Mouse (Mus musculus): ENCODE results near the gene Ssrp1. TPM values are rescaled to one million over a fixed set of nuclear protein-coding genes. Genes with fewer than 3 reads are reported as not detected.
A peak's percentile ranks its signal among the peaks of the same experiment; 100 is the strongest.

The Ssrp1 gene
- polyA plus RNA-seq (2016; fragmentation: Nextera tagmentation; extraction: Ambion mirVana) = 421 and 433 TPM in 2 replicates

- DNase-seq (ENCODE audit: low spot score) = peak; percentile 96
- WGBS = 1% methylated on average over 66 of the region's 66 CpGs
These were observed at the start of gene Ssrp1, which contains the start of gene P2rx3 for GRCm38 (mm10) chr2:85037047-85038026. Gene Ssrp1, plus strand, starts transcription at chr2:85037234. Gene P2rx3, minus strand, starts transcription at chr2:85037462.

DNA sequence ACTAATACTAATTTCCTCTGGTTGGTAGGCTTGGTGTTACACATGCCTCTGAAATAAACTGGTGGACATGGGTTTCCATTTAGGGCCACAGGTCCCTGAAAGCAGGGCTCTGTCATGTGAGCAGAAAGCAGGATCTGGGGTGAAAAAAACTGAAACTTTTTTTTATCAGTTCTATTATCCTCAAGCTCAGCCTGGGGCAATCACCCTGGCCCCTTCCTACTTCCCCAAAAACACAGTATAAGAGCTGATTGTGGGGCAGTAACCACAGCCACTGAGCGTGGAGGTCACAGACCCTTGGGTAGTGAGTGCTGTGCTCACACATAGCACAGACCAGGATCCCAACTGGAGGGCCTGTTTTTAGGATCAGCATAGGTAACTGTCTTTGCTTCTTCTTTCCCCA, 49.1 kb upstream of the Ssrp1 start, which contains the start of gene Prg3:
Gene Prg3 (plus strand): TSS at position 286 of the 400 bp plus-strand sequence.
- Histone ChIP-seq H3K27me3 (ENCODE audit: low read depth, poor library complexity, severe bottlenecking) (no peaks in the 10 kb centered on the region), H3K27ac (no peak within 1 kb of the TSS), H3K36me3 (no peaks in the 10 kb centered on the region), H3K4me3 (no peak within 1 kb of the TSS), H3K4me1 (no peaks in the 10 kb centered on the region), H3K9me3 (replicated peaks) (no peaks in the 10 kb centered on the region)
- WGBS = 74% methylated on average over 1 of the region's 1 CpGs
- DNase-seq (ENCODE audit: low spot score) = no peak

More at GRCm38 (mm10) chr2:85037047-85038026, at the start of gene Ssrp1, which contains the start of gene P2rx3:
- Histone ChIP-seq H3K9me3 (replicated peaks) (no peaks in the 10 kb centered on the region), H3K4me1 (peaks cover 15% of the 10 kb centered on the region; the same call in 1 of the 2 replicates), H3K36me3 (peaks cover 37% of the 10 kb centered on the region), H3K27ac (peak within 1 kb of the TSS; percentile 98), H3K4me3 (peak within 1 kb of the TSS; percentile 74), H3K27me3 (ENCODE audit: low read depth, poor library complexity, severe bottlenecking) (no peaks in the 10 kb centered on the region)

- H3K9me3 ChIP-seq (replicated peaks) = no peaks in the 10 kb centered on the region
- no peaks in the 10 kb centered on the region for H3K27me3 ChIP-seq (ENCODE audit: low read depth, poor library complexity, severe bottlenecking)
- H3K36me3 ChIP-seq = no peaks in the 10 kb centered on the region
- no peaks in the 10 kb centered on the region for H3K4me1 ChIP-seq
- DNase-seq (ENCODE audit: low spot score) = no peak
- H3K27ac ChIP-seq = no peak overlapping the region
- WGBS = 98% methylated on average over 2 of the region's 2 CpGs
- H3K4me3 ChIP-seq = no peak overlapping the region
These were observed 40.7 kb upstream of the Ssrp1 start for GRCm38 (mm10) chr2:84996376-84996775.

- Histone ChIP-seq H3K27ac (no peak overlapping the region), H3K9me3 (replicated peaks) (no peaks in the 10 kb centered on the region), H3K4me1 (no peaks in the 10 kb centered on the region), H3K36me3 (no peaks in the 10 kb centered on the region), H3K27me3 (ENCODE audit: low read depth, poor library complexity, severe bottlenecking) (no peaks in the 10 kb centered on the region), H3K4me3 (no peak overlapping the region)
- no peak for DNase-seq (ENCODE audit: low spot score)
- 84% methylated on average over 3 of the region's 3 CpGs for WGBS
These were observed 37.4 kb upstream of the Ssrp1 start for GRCm38 (mm10) chr2:84999486-85000181.

DNA sequence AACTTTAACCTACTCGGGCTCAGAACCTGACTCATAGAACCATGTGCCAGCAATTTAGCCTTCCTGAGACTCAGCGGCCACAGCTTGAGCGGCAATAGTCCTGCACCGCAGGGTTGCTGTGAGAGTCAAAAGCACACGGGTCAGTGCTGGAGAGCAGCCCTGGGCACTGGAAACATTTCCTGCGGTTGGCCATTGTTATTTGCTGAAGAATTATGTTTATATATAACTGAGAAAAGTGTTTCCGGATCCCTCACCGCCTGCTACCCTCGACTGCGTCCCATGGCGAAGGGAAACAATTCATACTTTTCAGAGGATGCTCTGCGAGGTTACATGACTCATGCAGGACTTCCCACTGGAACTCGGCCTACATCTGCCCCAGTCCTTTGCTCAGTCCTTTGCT, 35.5 kb upstream of the Ssrp1 start:
- Histone ChIP-seq H3K27ac (no peak overlapping the region), H3K27me3 (ENCODE audit: low read depth, poor library complexity, severe bottlenecking) (no peaks in the 10 kb centered on the region), H3K4me3 (no peak overlapping the region), H3K36me3 (no peaks in the 10 kb centered on the region), H3K4me1 (no peaks in the 10 kb centered on the region), H3K9me3 (replicated peaks) (no peaks in the 10 kb centered on the region)
- no peak for DNase-seq (ENCODE audit: low spot score)
- 88% methylated on average over 13 of the region's 13 CpGs for WGBS

DNA sequence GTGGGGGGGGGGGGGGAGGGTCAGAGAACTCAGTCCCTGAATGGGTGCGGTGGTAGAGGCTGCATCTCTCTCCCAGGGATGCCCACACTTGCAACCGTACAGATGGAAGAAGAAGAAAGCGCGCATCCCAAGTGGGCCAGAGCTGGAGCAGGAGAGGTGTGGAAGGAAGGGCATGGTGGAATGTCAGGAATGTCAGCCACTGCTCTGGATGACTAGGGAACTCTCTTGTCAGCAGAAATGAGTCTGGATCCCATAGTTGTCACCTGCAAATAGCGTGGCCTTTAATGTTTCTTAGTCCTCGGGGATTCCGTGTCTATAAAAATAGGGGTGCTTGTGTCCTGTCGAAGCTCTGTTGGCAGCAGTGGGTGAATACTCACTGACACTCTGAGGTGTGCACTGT, 34.5 kb upstream of the Ssrp1 start:
- no peaks in the 10 kb centered on the region for H3K27me3 ChIP-seq (ENCODE audit: low read depth, poor library complexity, severe bottlenecking)
- H3K9me3 ChIP-seq (replicated peaks) = no peaks in the 10 kb centered on the region
- 78% methylated on average over 8 of the region's 8 CpGs for WGBS
- H3K4me1 ChIP-seq = no peaks in the 10 kb centered on the region
- no peak for DNase-seq (ENCODE audit: low spot score)
- no peaks in the 10 kb centered on the region for H3K36me3 ChIP-seq
- H3K4me3 ChIP-seq = no peak overlapping the region
- no peak overlapping the region for H3K27ac ChIP-seq

DNA sequence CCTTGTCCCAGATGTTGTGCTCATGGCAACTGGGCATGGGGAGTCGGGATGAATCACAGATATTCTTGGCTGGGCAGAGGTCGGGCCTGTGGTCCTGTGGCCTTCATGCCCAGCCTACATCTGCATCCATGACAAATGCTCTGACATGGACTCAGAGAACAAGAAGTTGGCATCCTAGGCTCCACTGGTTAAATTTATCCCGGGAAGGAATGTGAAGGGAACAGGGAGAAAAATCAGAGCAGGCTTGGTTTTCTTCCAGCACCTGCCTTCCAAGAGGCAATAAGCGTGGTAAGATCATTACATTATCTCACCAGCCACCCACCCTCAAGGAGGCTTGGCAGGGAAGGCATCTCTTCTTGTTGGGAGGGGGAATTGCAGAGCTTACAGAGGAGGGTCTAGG, 32.7 kb upstream of the Ssrp1 start:
- H3K27ac ChIP-seq = no peak overlapping the region
- no peaks in the 10 kb centered on the region for H3K9me3 ChIP-seq (replicated peaks)
- no peak overlapping the region for H3K4me3 ChIP-seq
- WGBS = 89% methylated on average over 4 of the region's 4 CpGs
- H3K36me3 ChIP-seq = no peaks in the 10 kb centered on the region
- H3K27me3 ChIP-seq (ENCODE audit: low read depth, poor library complexity, severe bottlenecking) = no peaks in the 10 kb centered on the region
- no peak for DNase-seq (ENCODE audit: low spot score)
- H3K4me1 ChIP-seq = no peaks in the 10 kb centered on the region

- DNase-seq (ENCODE audit: low spot score) = no peak
- Histone ChIP-seq H3K27me3 (ENCODE audit: low read depth, poor library complexity, severe bottlenecking) (no peaks in the 10 kb centered on the region), H3K4me3 (no peak overlapping the region), H3K9me3 (replicated peaks) (no peaks in the 10 kb centered on the region), H3K4me1 (no peaks in the 10 kb centered on the region), H3K27ac (no peak overlapping the region), H3K36me3 (no peaks in the 10 kb centered on the region)
- WGBS = 88% methylated on average over 7 of the region's 7 CpGs
These were observed 30.4 kb upstream of the Ssrp1 start for GRCm38 (mm10) chr2:85006600-85006999.

- Histone ChIP-seq H3K4me3 (no peak overlapping the region), H3K27ac (no peak overlapping the region), H3K9me3 (replicated peaks) (no peaks in the 10 kb centered on the region), H3K36me3 (no peaks in the 10 kb centered on the region), H3K27me3 (ENCODE audit: low read depth, poor library complexity, severe bottlenecking) (no peaks in the 10 kb centered on the region), H3K4me1 (no peaks in the 10 kb centered on the region)
- 34% methylated on average over 4 of the region's 4 CpGs for WGBS
- no peak for DNase-seq (ENCODE audit: low spot score)
These were observed 29.3 kb upstream of the Ssrp1 start for GRCm38 (mm10) chr2:85007729-85008128.

DNA sequence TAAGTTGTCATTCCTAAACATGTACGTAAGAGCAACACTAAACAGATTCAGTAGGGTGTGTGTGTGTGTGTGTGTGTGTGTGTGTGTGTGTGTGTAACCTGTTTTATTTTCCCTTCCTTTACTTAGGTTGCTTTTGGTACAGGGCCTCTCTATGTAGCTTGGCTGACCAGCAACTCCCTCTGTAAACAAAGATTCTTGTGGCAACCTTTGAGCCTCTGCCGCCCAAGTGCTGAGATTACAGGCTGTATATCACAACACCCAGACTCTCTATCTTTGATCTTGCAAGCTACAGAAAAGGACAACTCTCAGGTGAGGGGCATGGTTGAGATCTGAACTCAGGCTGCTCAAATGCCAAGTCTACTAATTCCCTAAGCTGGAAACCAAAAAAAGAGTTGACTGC, 27.8 kb upstream of the Ssrp1 start:
- no peak overlapping the region for H3K27ac ChIP-seq
- H3K9me3 ChIP-seq (replicated peaks) = no peaks in the 10 kb centered on the region
- H3K27me3 ChIP-seq (ENCODE audit: low read depth, poor library complexity, severe bottlenecking) = no peaks in the 10 kb centered on the region
- no peaks in the 10 kb centered on the region for H3K36me3 ChIP-seq
- H3K4me1 ChIP-seq = no peaks in the 10 kb centered on the region
- WGBS = 46% methylated on average over 2 of the region's 2 CpGs
- no peak overlapping the region for H3K4me3 ChIP-seq
- DNase-seq (ENCODE audit: low spot score) = no peak

DNA sequence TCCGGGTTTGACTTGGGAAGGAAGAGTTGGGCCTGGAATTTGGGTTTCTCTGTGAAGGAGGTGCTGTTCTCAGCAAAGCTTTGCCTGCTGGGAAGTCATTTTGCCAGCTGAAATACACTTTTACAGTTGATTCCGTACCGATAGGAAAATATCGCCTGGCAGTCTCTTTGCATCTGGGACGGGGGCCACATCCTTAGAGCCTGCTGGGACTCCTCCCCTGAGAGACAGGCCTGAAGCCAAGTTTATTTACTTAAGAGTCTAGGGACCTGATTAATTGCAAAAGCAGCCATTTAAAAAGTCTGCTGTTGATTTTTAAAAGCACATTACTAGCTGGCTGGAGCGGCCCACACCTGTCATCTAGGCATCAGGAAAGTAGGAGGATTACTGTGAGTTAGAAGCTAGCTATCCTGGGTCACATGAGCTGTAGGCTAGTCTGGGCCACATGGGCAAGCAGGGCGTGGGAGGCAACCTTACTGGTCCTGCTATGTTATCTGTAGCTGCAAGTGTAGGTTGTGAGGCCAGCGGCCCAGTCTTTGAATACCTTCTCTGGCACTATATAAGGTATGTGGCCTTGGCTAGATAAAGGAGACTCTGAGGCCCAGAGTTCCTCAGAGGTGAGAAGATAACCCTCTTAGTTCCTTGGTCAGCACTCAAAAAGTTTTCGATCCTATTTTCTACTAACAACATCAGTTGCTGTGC, 25.0 kb upstream of the Ssrp1 start:
- peaks cover 5% of the 10 kb centered on the region; the same call in 1 of the 2 replicates for H3K4me1 ChIP-seq
- H3K27ac ChIP-seq = no peak overlapping the region
- no peaks in the 10 kb centered on the region for H3K27me3 ChIP-seq (ENCODE audit: low read depth, poor library complexity, severe bottlenecking)
- 70% methylated on average over 9 of the region's 9 CpGs for WGBS
- no peak for DNase-seq (ENCODE audit: low spot score)
- H3K36me3 ChIP-seq = no peaks in the 10 kb centered on the region
- no peaks in the 10 kb centered on the region for H3K9me3 ChIP-seq (replicated peaks)
- no peak overlapping the region for H3K4me3 ChIP-seq

- no peak for DNase-seq (ENCODE audit: low spot score)
- H3K36me3 ChIP-seq = no peaks in the 10 kb centered on the region
- peaks cover 5% of the 10 kb centered on the region; the same call in 1 of the 2 replicates for H3K4me1 ChIP-seq
- H3K27me3 ChIP-seq (ENCODE audit: low read depth, poor library complexity, severe bottlenecking) = no peaks in the 10 kb centered on the region
- no peaks in the 10 kb centered on the region for H3K9me3 ChIP-seq (replicated peaks)
- WGBS = 87% methylated on average over 14 of the region's 14 CpGs
- H3K4me3 ChIP-seq = no peak overlapping the region
- H3K27ac ChIP-seq = no peak overlapping the region
These were observed 24.4 kb upstream of the Ssrp1 start for GRCm38 (mm10) chr2:85012679-85013078.

Measured in limb, embryonic 10.5 days (tissue).